Mouse (Mus musculus) liver, embryonic 16.5 days (tissue): ENCODE measurements around the gene Ttc6. TPM values are rescaled to one million over a fixed set of nuclear protein-coding genes. Genes with fewer than 3 reads are reported as not detected.

Source experiments
- ATAC-seq: fragments of 200-750 bp; cut with Nextera tagmentation; 2 replicates; pipeline ENCODE4 v1.8.0; 2017; ENCODE audit warnings: low read depth, mild to moderate bottlenecking, moderate number of reproducible peaks, moderate library complexity
- H3K27ac ChIP-seq: fragments of 300-500 bp; sonication (generic); 2 replicates; pipeline ENCODE4 v1.5.1; 2014; ENCODE audit warnings: mild to moderate bottlenecking, low read length
- H3K27me3 ChIP-seq: fragments of 300-500 bp; sonication (generic); 2 replicates; pipeline ENCODE4 v1.6.1; 2014; ENCODE audit warnings: low read depth, low read length, mixed read lengths; ENCODE audit not compliant: control insufficient read depth, insufficient read depth
- H3K36me3 ChIP-seq: fragments of 300-500 bp; sonication (generic); 2 replicates; pipeline ENCODE4 v1.6.1; 2014; ENCODE audit warnings: mild to moderate bottlenecking; ENCODE audit not compliant: control insufficient read depth, insufficient read depth
- H3K4me1 ChIP-seq: fragments of 300-500 bp; sonication (generic); 2 replicates; pipeline ENCODE4 v1.6.1; 2014; ENCODE audit warnings: low read depth, low read length, mixed read lengths; ENCODE audit not compliant: control insufficient read depth
- H3K4me2 ChIP-seq: fragments of 300-500 bp; sonication (generic); 2 replicates; pipeline ENCODE4 v1.6.1; 2014; ENCODE audit warnings: low read depth, low read length, mixed read lengths
- H3K4me3 ChIP-seq: fragments of 300-500 bp; sonication (generic); 2 replicates; pipeline ENCODE4 v1.5.1; 2014; ENCODE audit warnings: low read depth, mild to moderate bottlenecking, low read length
- H3K9ac ChIP-seq: fragments of 300-500 bp; sonication (generic); 2 replicates; pipeline ENCODE4 v1.6.1; 2014; ENCODE audit warnings: low read depth, low read length
- H3K9me3 ChIP-seq: fragments of 300-500 bp; sonication (generic); replicated peaks from 2 replicates; pipeline ENCODE4 v1.6.1; 2016; ENCODE audit warnings: low read length; ENCODE audit not compliant: control insufficient read depth
- WGBS: fragments of 180-500 bp; shearing (Covaris S2); extraction: QIAGEN DNeasy Blood & Tissue Kit; methylation state at CpG from one replicate; pipeline ENCODE4 v1.1.7; 2014; ENCODE audit not compliant: insufficient replicate concordance; 5-methylcytosine and 5-hydroxymethylcytosine counted together
- polyA plus RNA-seq: library from polyadenylated mRNA; unstranded; fragments of >200 nt; fragmentation: Nextera tagmentation; extraction: Ambion mirVana; gene quantifications from 2 replicates; pipeline ENCODE4 v1.2.1, GENCODE M21; 2015

The Ttc6 gene
- polyA plus RNA-seq, 1 experiment from 2014 or later = 0.06 TPM

DNA sequence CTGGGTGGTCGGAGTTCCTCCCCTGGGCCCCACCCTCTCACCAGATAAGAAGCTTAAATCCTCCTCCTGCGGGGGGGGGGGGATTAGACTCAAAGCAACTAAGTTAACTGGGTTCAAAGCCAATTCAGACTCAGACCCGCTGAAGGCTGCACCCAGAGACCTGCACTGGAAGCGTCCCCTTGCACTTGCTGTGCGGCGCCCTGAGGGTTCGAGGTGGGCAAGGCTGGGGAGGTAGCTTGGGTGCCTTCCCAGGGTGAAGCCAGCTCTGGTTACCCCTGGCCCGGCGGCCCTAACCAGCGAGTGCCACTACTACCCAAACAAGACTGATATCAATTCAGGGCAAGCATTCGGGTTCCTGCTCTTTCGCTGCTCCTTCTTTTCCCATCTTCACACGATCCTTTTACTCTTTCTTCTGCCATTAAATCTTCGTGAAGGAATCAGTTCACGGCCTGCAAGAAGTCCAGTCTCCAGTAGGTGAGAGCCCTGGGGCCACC, 14.2 kb upstream of the Ttc6 start:
- H3K9me3 ChIP-seq = no peaks in the 10 kb centered on the region
- H3K4me2 ChIP-seq = no peak overlapping the region
- H3K4me3 ChIP-seq = no peak overlapping the region
- WGBS = 3% methylated on average over 15 of the region's 15 CpGs
- no peak overlapping the region for H3K27ac ChIP-seq
- no peak for ATAC-seq
- H3K4me1 ChIP-seq = no peaks in the 10 kb centered on the region; the same call in none of the 2 replicates
- H3K36me3 ChIP-seq = no peaks in the 10 kb centered on the region
- H3K9ac ChIP-seq = no peak overlapping the region
- H3K27me3 ChIP-seq = peaks cover 84% of the 10 kb centered on the region

DNA sequence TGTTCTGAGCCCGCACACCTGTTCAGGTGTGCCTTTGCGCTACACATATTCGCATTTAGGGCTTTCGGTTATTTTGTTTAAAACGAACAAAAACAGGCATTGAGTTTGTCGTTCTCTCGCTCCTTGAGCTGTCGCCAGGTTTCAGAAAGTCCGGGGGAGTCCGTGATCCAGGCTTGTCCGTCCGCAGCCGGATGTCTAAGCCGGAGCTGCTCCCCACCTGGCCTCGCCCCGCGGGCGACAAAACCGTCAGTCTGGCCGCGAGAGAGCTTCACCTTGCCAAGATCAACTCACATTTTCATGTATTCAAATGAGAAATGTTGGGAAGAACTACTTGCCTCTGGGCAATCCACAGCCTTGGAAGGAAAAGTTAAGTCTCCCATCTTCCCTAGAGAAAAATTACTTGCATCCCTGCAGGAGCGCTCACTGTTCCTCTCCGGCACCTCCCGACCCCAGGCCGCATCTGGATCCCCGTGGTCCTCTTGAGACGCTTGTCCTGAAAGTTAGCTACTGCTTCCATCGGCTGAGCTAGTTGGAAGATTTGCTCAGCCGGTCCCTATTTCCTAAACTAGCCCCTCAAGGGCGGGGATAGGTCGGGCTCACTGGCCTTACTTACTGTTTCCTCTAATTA, 13.6 kb upstream of the Ttc6 start:
- no peaks in the 10 kb centered on the region for H3K9me3 ChIP-seq
- H3K27ac ChIP-seq = no peak overlapping the region
- ATAC-seq = no peak
- WGBS = 7% methylated on average over 31 of the region's 31 CpGs
- H3K4me1 ChIP-seq = no peaks in the 10 kb centered on the region; the same call in none of the 2 replicates
- no peaks in the 10 kb centered on the region for H3K36me3 ChIP-seq
- H3K9ac ChIP-seq = no peak overlapping the region
- no peak overlapping the region for H3K4me3 ChIP-seq
- peaks cover 78% of the 10 kb centered on the region for H3K27me3 ChIP-seq
- no peak overlapping the region for H3K4me2 ChIP-seq

DNA sequence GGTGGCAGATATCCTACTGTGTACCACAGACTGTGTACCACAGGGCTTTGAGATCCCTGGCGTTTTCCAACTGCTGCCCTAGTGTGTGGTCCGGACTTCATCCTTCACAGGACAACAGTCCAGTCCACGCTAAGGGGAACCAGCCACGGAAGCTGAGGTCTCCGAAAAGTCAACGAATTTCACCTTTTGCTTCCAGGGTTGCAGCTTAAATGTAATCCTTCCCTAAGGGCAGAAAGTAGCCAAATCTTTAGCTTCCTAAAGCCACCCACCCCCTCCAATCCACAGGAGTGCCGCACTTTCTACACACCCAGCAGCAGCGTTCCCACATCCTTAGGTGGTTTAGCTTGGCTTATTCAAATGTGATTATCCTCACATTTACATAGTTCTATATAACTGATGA, 13.0 kb upstream of the Ttc6 start:
- H3K4me3 ChIP-seq = no peak overlapping the region
- H3K4me2 ChIP-seq = no peak overlapping the region
- WGBS = 9% methylated on average over 8 of the region's 8 CpGs
- H3K9ac ChIP-seq = no peak overlapping the region
- no peaks in the 10 kb centered on the region; the same call in none of the 2 replicates for H3K4me1 ChIP-seq
- H3K27ac ChIP-seq = no peak overlapping the region
- no peaks in the 10 kb centered on the region for H3K9me3 ChIP-seq
- ATAC-seq = no peak
- no peaks in the 10 kb centered on the region for H3K36me3 ChIP-seq
- peaks cover 72% of the 10 kb centered on the region for H3K27me3 ChIP-seq

DNA sequence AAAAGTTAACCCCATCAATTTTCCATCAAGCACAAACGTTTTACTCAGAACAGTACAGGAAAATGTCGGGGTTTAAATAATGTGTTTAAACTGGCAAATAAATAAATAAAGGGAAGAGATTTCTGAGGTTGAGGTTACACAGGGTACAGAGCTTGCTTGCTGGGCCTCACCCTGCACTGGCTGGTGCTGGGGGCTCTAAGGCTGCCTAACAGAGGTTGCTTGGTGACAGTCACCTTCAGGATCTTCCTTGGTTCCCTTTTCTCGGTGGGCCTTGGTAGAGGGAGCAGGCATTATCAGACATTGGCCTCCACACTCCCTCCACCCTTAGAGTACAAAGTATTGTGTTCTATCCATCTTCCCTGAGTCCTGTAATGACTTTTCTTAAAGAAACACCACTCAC, 11.6 kb upstream of the Ttc6 start:
- Histone ChIP-seq H3K9ac (no peak overlapping the region), H3K36me3 (no peaks in the 10 kb centered on the region), H3K4me3 (no peak overlapping the region), H3K27me3 (peaks cover 58% of the 10 kb centered on the region), H3K4me1 (no peaks in the 10 kb centered on the region; the same call in none of the 2 replicates), H3K9me3 (no peaks in the 10 kb centered on the region), H3K4me2 (no peak overlapping the region), H3K27ac (no peak overlapping the region)
- ATAC-seq = no peak
- WGBS = 10% methylated on average over 3 of the region's 3 CpGs

DNA sequence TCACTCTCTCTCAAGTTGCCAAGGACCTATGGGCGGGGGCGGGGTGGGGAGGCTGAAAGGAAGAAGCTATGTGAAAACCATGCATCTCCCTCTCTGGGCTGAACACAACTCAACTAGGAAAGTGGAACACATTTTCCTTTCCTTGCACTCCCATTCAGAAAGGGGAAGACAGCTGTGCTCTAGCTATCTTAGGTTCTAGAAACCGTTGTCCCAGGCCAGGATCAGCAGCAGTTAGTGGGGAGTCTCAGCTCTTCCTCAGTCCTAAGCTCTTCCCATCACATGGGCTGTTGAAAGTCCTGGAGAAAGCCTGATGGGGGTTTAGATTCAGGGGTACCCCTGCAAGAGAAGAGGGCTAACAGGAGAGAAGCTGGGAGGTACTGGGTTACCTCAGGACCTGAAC, 9.8 kb upstream of the Ttc6 start:
- H3K4me3 ChIP-seq = no peak overlapping the region
- H3K4me2 ChIP-seq = no peak overlapping the region
- no peaks in the 10 kb centered on the region for H3K36me3 ChIP-seq
- H3K27me3 ChIP-seq = peaks cover 41% of the 10 kb centered on the region
- WGBS = 30% methylated on average over 3 of the region's 3 CpGs
- H3K9me3 ChIP-seq = no peaks in the 10 kb centered on the region
- H3K4me1 ChIP-seq = no peaks in the 10 kb centered on the region
- no peak overlapping the region for H3K9ac ChIP-seq
- ATAC-seq = no peak
- no peak overlapping the region for H3K27ac ChIP-seq

DNA sequence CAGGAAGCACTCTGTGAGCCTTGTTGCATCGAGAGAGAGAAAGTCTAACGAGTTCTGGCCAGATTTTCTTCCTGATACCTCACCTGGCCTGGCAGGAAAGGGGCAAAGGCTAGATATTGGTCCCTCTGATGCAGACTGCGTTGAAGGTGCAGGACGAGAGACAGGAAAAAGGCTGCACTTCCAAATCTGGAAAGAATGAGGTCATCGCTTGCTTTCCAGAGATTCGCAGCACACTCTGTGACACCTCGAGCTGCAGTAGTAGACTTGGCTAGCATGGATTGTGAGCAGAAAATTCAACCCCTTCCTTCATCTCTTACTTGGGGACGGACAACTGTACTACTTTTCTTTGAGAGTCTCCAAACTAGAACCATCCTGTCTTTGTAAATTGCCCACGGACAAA, 7.9 kb downstream of the Ttc6 start:
- Histone ChIP-seq H3K36me3 (no peaks in the 10 kb centered on the region), H3K9me3 (no peaks in the 10 kb centered on the region), H3K4me3 (no peak overlapping the region), H3K9ac (no peak overlapping the region), H3K4me2 (no peak overlapping the region), H3K4me1 (no peaks in the 10 kb centered on the region), H3K27ac (no peak overlapping the region), H3K27me3 (peaks cover 17% of the 10 kb centered on the region)
- ATAC-seq = no peak
- 14% methylated on average over 9 of the region's 9 CpGs for WGBS

DNA sequence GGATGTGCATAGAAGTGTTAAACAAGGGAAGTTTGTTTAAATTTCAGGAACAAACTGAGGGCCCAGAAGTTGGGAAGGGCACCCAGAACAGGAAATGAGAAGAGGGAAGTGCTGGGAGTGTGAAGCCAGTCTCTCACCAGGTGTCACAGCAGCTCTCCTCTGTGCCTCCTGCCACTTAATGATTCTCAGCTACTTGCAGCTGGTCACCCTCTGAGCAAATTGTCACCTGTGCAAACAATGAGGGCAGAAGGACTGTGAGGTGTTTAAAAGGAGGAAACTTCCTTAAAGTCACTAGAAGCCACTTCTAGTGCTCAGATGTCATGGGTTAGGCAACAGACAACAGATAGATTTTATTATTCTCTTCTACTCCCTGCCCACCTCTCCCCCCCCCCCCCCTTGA, 8.5 kb downstream of the Ttc6 start:
- no peaks in the 10 kb centered on the region for H3K9me3 ChIP-seq
- no peak for ATAC-seq
- no peak overlapping the region for H3K9ac ChIP-seq

DNA sequence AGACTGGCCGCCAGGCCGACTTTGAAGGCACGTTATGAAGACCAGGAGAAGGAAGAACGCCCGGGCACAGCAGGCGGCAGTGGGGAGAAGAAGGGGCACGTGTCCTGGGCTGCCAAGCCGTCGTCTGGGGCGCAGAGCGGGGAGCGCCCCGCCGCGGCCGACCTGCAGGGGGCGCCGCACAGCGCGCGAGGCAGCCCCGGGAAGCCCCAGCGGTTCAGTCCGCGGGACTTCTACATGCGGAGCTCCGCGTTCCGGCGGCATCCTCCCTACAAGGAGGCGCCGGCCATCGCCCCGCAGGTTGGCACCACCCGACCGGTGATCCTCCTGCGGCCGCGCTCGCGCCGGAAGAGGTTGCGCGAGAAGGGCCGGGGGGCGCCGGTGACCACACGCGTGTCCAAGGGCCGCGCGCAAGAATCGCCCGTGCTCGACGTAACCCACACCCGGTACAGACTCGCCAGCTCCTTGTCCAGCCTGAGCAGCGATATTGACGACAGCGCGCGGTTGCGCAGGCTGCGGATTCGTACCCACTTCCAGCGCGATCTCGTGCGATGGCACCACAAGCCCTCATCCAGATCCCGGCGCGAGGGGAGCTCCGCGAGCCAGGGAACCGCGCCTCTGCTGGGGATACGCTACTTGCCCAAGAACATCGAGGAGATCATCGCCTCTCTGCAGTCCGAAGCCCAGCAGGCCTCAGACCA, 12.2 kb downstream of the Ttc6 start:
- Histone ChIP-seq H3K4me3 (peak overlapping the region; percentile 46), H3K27me3 (peaks cover 17% of the 10 kb centered on the region), H3K4me2 (peak overlapping the region; percentile 59), H3K36me3 (no peaks in the 10 kb centered on the region), H3K4me1 (no peaks in the 10 kb centered on the region), H3K27ac (no peak overlapping the region), H3K9me3 (no peaks in the 10 kb centered on the region), H3K9ac (no peak overlapping the region)
- ATAC-seq = peak; percentile 21; the same call in 1 of the 2 replicates
- 5% methylated on average over 78 of the region's 81 CpGs for WGBS

More for the DNA sequence above, 8.5 kb downstream of the Ttc6 start:
- H3K27ac ChIP-seq = no peak overlapping the region
- no peaks in the 10 kb centered on the region for H3K36me3 ChIP-seq
- peaks cover 17% of the 10 kb centered on the region for H3K27me3 ChIP-seq
- no peak overlapping the region for H3K4me3 ChIP-seq
- no peak overlapping the region for H3K4me2 ChIP-seq
- no peaks in the 10 kb centered on the region for H3K4me1 ChIP-seq

DNA sequence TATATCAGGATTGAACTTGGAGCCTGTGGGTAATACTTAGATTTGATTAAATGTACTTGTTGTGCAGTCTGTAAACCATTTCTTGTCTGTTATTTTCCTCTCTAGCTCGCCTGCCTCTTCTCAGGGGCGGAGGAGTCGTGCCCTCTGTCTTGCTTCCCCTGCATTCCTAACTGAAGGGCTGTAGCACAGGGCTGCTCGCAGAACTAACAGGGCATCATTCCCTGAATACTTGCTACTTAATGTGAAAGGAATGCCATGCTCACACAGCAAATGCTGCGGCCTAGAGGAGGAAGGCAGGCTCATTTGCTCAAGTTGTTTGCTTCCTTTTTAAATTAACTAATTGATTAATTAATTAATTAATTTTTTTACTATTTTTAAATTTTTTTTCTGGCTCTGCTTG, 43.7 kb downstream of the Ttc6 start:
- Histone ChIP-seq H3K9ac (no peak overlapping the region), H3K4me2 (no peak overlapping the region), H3K27ac (no peak overlapping the region), H3K4me1 (no peaks in the 10 kb centered on the region), H3K4me3 (no peak overlapping the region), H3K36me3 (no peaks in the 10 kb centered on the region), H3K27me3 (no peaks in the 10 kb centered on the region), H3K9me3 (no peaks in the 10 kb centered on the region)
- ATAC-seq = no peak
- WGBS = 54% methylated on average over 5 of the region's 5 CpGs
